Mouse (Mus musculus) hindbrain, postnatal 0 days (tissue): Measurements from ENCODE around the gene Ceacam5. TPM values are rescaled to one million over a fixed set of nuclear protein-coding genes. Genes with fewer than 3 reads are reported as not detected.

Experiments
- ATAC-seq: fragments of 200-750 bp; cut with Nextera tagmentation; 2 replicates; pipeline ENCODE4 v1.8.0; 2017; ENCODE audit warnings: mild to moderate bottlenecking, moderate TSS enrichment, moderate library complexity
- DNase-seq: peaks from one replicate; pipeline ENCODE4 v3.0.0-alpha.2; 2015; ENCODE audit warnings: low spot score
- H3K27ac ChIP-seq: fragments of 300-500 bp; sonication (generic); 2 replicates; pipeline ENCODE4 v1.5.1; 2014; ENCODE audit warnings: mild to moderate bottlenecking
- H3K27me3 ChIP-seq: fragments of 300-500 bp; sonication (generic); 2 replicates; pipeline ENCODE4 v1.6.1; 2014; ENCODE audit warnings: low read length, mixed read lengths; ENCODE audit not compliant: insufficient read depth
- H3K36me3 ChIP-seq: fragments of 300-500 bp; sonication (generic); 2 replicates; pipeline ENCODE4 v1.6.1; 2014; ENCODE audit warnings: low read length, mixed read lengths; ENCODE audit not compliant: insufficient read depth
- H3K4me1 ChIP-seq: fragments of 300-500 bp; sonication (generic); 2 replicates; pipeline ENCODE4 v1.6.1; 2014; ENCODE audit warnings: antibody characterized with exemption, low read length, mixed read lengths; ENCODE audit not compliant: insufficient read depth
- H3K4me2 ChIP-seq: fragments of 300-500 bp; sonication (generic); 2 replicates; pipeline ENCODE4 v1.6.1; 2014; ENCODE audit warnings: low read depth, mild to moderate bottlenecking, low read length, moderate library complexity, mixed read lengths
- H3K4me3 ChIP-seq: fragments of 300-500 bp; sonication (generic); 2 replicates; pipeline ENCODE4 v1.5.1; 2014; ENCODE audit warnings: low read length
- H3K9ac ChIP-seq: fragments of 300-500 bp; sonication (generic); replicated peaks from 2 replicates; pipeline ENCODE4 v1.6.1; 2014; ENCODE audit warnings: mild to moderate bottlenecking, low read length, moderate library complexity, mixed read lengths
- H3K9me3 ChIP-seq: fragments of 300-500 bp; sonication (generic); 2 replicates; pipeline ENCODE4 v1.6.1; 2016; ENCODE audit warnings: low read length, mixed read lengths
- CTCF ChIP-seq: IDR thresholded peaks from 2 replicates; pipeline ENCODE4 v1.5.1; 2016; ENCODE audit warnings: antibody characterized with exemption, control low read depth, low read depth
- WGBS: fragments of 180-500 bp; shearing (Covaris S2); extraction: QIAGEN DNeasy Blood & Tissue Kit; methylation state at CpG from one replicate; pipeline ENCODE4 v1.1.7; 2014; 5-methylcytosine and 5-hydroxymethylcytosine counted together
- polyA plus RNA-seq: library from polyadenylated mRNA; unstranded; fragments of >200 nt; fragmentation: Nextera tagmentation; extraction: Ambion mirVana; gene quantifications from 2 replicates; pipeline ENCODE4 v1.2.1, GENCODE M21; 2015
- total RNA-seq: library from RNA; depleted of rRNA; stranded (reverse); fragments of >200 nt; gene quantifications from 2 replicates; pipeline ENCODE4 v1.2.3, GENCODE M21; 2014; rRNA removed

Ceacam5 gene
- not detected in 2 replicates for total RNA-seq
- not detected in 2 replicates for polyA plus RNA-seq

GRCm38 (mm10) chr7:17712938-17713337 is at the start of gene Ceacam5:
TSS of gene Ceacam5 (plus strand) at chr7:17713238.
- TF ChIP-seq CTCF, result no peak

More at GRCm38 (mm10) chr7:17712938-17713337, at the start of gene Ceacam5:
- H3K4me1 ChIP-seq, result no peaks in the 10 kb centered on the region
- H3K9ac ChIP-seq, result no peak within 1 kb of the TSS
- DNase-seq (no peak), ATAC-seq (no peak)
- H3K9me3 ChIP-seq, result peaks cover 38% of the 10 kb centered on the region
- no peaks in the 10 kb centered on the region for H3K27me3 ChIP-seq
- H3K36me3 ChIP-seq, result no peaks in the 10 kb centered on the region
- no peak within 1 kb of the TSS for H3K4me3 ChIP-seq
- WGBS, result 48% methylated on average over 1 of the region's 1 CpGs
- H3K27ac ChIP-seq, result no peak within 1 kb of the TSS
- no peak within 1 kb of the TSS for H3K4me2 ChIP-seq

Other genes starting within 250 kb of the Ceacam5 start
- not detected in 2 replicates for gene Ceacam14, start 99.4 kb downstream of the Ceacam5 start, total RNA-seq
- not detected in 2 replicates for gene Ceacam14, start 99.4 kb downstream of the Ceacam5 start, polyA plus RNA-seq
- gene Gm5155, start 158.5 kb downstream of the Ceacam5 start, total RNA-seq, result not detected in 2 replicates
- not detected in 2 replicates for gene Gm5155, start 158.5 kb downstream of the Ceacam5 start, polyA plus RNA-seq